Mouse (Mus musculus) frontal cortex, adult 2 months (tissue): ENCODE measurements at regions not wholly inside any gene's neighbourhood (a gene's known extent, or its start where the extent isn't known, plus 50 kb on each side); places are given as distances from the start of the nearest gene placed in this dataset.
A peak's percentile ranks its signal among the peaks of the same experiment; 100 is the strongest.

Experiments used
- DNase-seq, 2 experiments: peaks; one replicate each; pipeline ENCODE4 v3.0.0; 2022; ENCODE audit warnings: low spot score in 1 of 2; ENCODE audit errors: extremely low spot score in 1 of 2

- no peak for DNase-seq
Measured at GRCm38 (mm10) chr1:76450539-76451214, 904.6 kb downstream of the Slc4a3 start.

- no peak for DNase-seq
Measured at GRCm38 (mm10) chr1:76453160-76453710, 907.2 kb downstream of the Slc4a3 start.

GRCm38 (mm10) chr1:76466562-76466961 is 920.5 kb downstream of the Slc4a3 start:
- DNase-seq = peak in 1 of 2 experiments; percentile 50

GRCm38 (mm10) chr1:76484193-76484592 is 938.1 kb downstream of the Slc4a3 start:
- peak; percentile 73 to 81 for DNase-seq

GRCm38 (mm10) chr1:76487481-76487880 is 941.4 kb downstream of the Slc4a3 start:
- peak in 1 of 2 experiments; percentile 45 for DNase-seq

GRCm38 (mm10) chr1:76489681-76490492 is 943.8 kb downstream of the Slc4a3 start:
- DNase-seq = no peak

GRCm38 (mm10) chr1:76490719-76491118 is 944.7 kb downstream of the Slc4a3 start:
- DNase-seq = no peak

GRCm38 (mm10) chr1:76491187-76491586 is 945.1 kb downstream of the Slc4a3 start:
- peak in 1 of 2 experiments; percentile 56 for DNase-seq

- peak in 1 of 2 experiments; percentile 28 for DNase-seq
Measured at GRCm38 (mm10) chr1:76505150-76505549, 959.1 kb downstream of the Slc4a3 start.

GRCm38 (mm10) chr1:76508821-76509220 is 962.8 kb downstream of the Slc4a3 start:
- no peak for DNase-seq

GRCm38 (mm10) chr1:76509486-76509885 is 963.4 kb downstream of the Slc4a3 start:
- peak; percentile 49 to 61 for DNase-seq

- DNase-seq = no peak
Measured at GRCm38 (mm10) chr1:76512156-76512555, 966.1 kb downstream of the Slc4a3 start.

- no peak for DNase-seq
Measured at GRCm38 (mm10) chr1:76513490-76513889, 967.4 kb downstream of the Slc4a3 start.

- no peak for DNase-seq
Measured at GRCm38 (mm10) chr1:76529531-76529930, 983.5 kb downstream of the Slc4a3 start.

GRCm38 (mm10) chr1:76530342-76530741 is 984.3 kb downstream of the Slc4a3 start:
- no peak for DNase-seq

- no peak for DNase-seq
Measured at GRCm38 (mm10) chr1:76535522-76535956, 979.3 kb downstream of the Epha4 start.

GRCm38 (mm10) chr1:76540529-76540928 is 974.4 kb downstream of the Epha4 start:
- DNase-seq = no peak

- no peak for DNase-seq
Measured at GRCm38 (mm10) chr1:76550876-76551275, 964.0 kb downstream of the Epha4 start.

- no peak for DNase-seq
Measured at GRCm38 (mm10) chr1:76559441-76559840, 955.4 kb downstream of the Epha4 start.

- DNase-seq = no peak
Measured at GRCm38 (mm10) chr1:76575487-76575886, 939.4 kb downstream of the Epha4 start.

GRCm38 (mm10) chr1:76585921-76586320 is 929.0 kb downstream of the Epha4 start:
- no peak for DNase-seq
